Mouse (Mus musculus) liver, adult 2 months (tissue): ENCODE data around the gene Gm5089.

Experiments used
- CTCF ChIP-seq: fragments of 200-500 bp; IDR thresholded peaks from 2 replicates; pipeline ENCODE4 v1.5.1; 2011; ENCODE audit warnings: low read depth, low read length, control low read depth
- POLR2A ChIP-seq: fragments of 200-500 bp; IDR thresholded peaks from 2 replicates; pipeline ENCODE4 v1.6.1; 2011; ENCODE audit warnings: low read length, control low read depth; ENCODE audit not compliant: insufficient read depth; ENCODE audit errors: extremely low read depth

DNA sequence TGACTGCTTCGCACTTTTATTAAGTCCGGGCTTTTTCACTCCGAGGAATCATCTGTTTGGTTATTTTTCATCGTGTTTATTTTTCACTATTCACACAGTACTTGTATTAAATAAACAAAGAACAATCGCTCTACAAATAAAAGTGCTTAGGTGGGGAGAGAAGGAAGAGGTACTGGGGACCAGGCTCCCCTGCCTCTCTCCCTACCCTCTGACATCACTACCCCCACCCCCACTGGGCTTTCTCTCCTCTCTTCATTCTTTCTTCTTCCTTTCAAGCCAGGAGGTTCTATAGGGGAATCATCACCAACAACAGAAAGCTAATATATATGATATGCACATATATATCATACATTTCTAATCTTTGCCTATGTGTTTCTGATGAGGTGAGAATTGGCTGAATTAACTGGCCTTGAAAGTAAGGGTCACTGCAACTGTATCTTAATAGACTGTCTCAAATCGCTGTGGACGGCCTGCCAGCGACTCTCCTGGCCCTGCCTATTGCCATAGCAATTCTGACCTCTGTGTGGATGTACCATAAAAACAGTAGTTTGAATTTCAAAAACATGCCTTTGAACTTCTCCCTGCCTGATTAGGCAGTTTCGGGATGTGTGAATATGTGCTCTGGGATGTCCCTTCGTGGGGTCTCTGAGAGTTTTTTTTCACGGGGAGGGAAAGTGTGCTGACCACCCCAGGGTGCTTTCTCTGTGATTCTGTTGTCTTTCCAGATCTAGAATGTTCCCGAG lies 3.3 kb upstream of the Gm5089 start:
- TF ChIP-seq POLR2A (no peak), CTCF (no peak)
